Mouse (Mus musculus): Measurements from ENCODE around the gene Slc16a12.

DNA sequence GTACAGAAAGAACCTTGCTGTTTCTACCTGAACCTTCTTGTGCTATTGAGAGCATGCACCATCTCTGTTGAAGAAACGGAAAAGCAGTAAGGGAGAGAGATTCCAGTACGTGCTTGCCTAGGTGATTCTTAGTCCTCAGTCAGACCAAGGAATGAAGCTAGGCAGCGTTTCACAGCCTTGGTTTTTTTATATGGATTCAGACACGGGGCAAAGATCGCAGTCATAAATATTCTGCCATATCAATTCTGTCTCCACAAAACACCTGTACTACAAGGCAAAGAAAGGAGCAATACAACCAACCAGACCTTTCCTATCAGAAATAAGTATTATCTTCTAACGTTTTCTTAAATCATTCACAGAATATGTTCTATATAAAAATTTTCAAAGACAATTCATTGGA, 55.7 kb downstream of the Slc16a12 start:
- TF ChIP-seq CTCF (IDR thresholded peaks at IDR 0.05; ENCODE audit: low read depth) (no peak), EP300 (optimal IDR thresholded peaks at IDR 0.05) (no peak)

Data from stomach, postnatal 0 days (tissue).